Mouse (Mus musculus) limb, embryonic 13.5 days (tissue): ENCODE results near the gene Med6. TPM values are rescaled to one million over a fixed set of nuclear protein-coding genes. Genes with fewer than 3 reads are reported as not detected.

ENCODE experiments used
- ATAC-seq: fragments of 200-750 bp; cut with Nextera tagmentation; 2 replicates; pipeline ENCODE4 v1.8.0; 2017; ENCODE audit warnings: low read depth, moderate number of reproducible peaks, moderate TSS enrichment; ENCODE audit not compliant: low FRiP score
- H3K27ac ChIP-seq: fragments of 300-500 bp; sonication (generic); 2 replicates; pipeline ENCODE4 v1.5.1; 2015; ENCODE audit warnings: inconsistent platforms, mild to moderate bottlenecking, moderate library complexity
- H3K27me3 ChIP-seq: fragments of 300-500 bp; sonication (generic); 2 replicates; pipeline ENCODE4 v1.6.1; 2015; ENCODE audit warnings: mild to moderate bottlenecking, inconsistent platforms
- H3K36me3 ChIP-seq: fragments of 300-500 bp; sonication (generic); 2 replicates; pipeline ENCODE4 v1.6.1; 2015; ENCODE audit warnings: inconsistent platforms, mild to moderate bottlenecking, moderate library complexity
- H3K4me1 ChIP-seq: fragments of 300-500 bp; sonication (generic); 2 replicates; pipeline ENCODE4 v1.6.1; 2015; ENCODE audit warnings: inconsistent platforms
- H3K4me2 ChIP-seq: fragments of 300-500 bp; sonication (generic); replicated peaks from 2 replicates; pipeline ENCODE4 v1.6.1; 2015; ENCODE audit warnings: inconsistent platforms, mild to moderate bottlenecking, moderate library complexity
- H3K4me3 ChIP-seq: fragments of 300-500 bp; sonication (generic); 2 replicates; pipeline ENCODE4 v1.5.1; 2015; ENCODE audit warnings: moderate library complexity, mild to moderate bottlenecking, inconsistent platforms
- H3K9ac ChIP-seq: fragments of 300-500 bp; sonication (generic); 2 replicates; pipeline ENCODE4 v1.6.1; 2015; ENCODE audit warnings: mild to moderate bottlenecking, inconsistent platforms
- H3K9me3 ChIP-seq: fragments of 300-500 bp; sonication (generic); 2 replicates; pipeline ENCODE4 v1.6.1; 2016; ENCODE audit warnings: inconsistent platforms
- WGBS: fragments of 180-500 bp; shearing (Covaris S2); methylation state at CpG from one replicate; pipeline ENCODE4 v1.1.7; 2015; 5-methylcytosine and 5-hydroxymethylcytosine counted together
- polyA plus RNA-seq: library from polyadenylated mRNA; unstranded; fragments of >200 nt; fragmentation: Nextera tagmentation; extraction: Ambion mirVana; gene quantifications from 2 replicates; pipeline ENCODE4 v1.2.1, GENCODE M21; 2015

Med6 gene
- polyA plus RNA-seq, 1 experiment from 2014 or later = 85.8 TPM

GRCm38 (mm10) chr12:81619302-81619701, 24.5 kb upstream of the Med6 start:
- Histone ChIP-seq H3K4me1 (no peaks in the 10 kb centered on the region), H3K4me2 (no peak overlapping the region), H3K27ac (no peak overlapping the region), H3K9ac (no peak overlapping the region), H3K36me3 (no peaks in the 10 kb centered on the region), H3K9me3 (no peaks in the 10 kb centered on the region), H3K27me3 (0 out of 2 replicates have a peak, but pooled peaks cover 14% of the 10 kb centered on the region), H3K4me3 (no peak overlapping the region)
- ATAC-seq = no peak
- 24% methylated on average over 5 of the region's 5 CpGs for WGBS

GRCm38 (mm10) chr12:81616980-81617379, 22.2 kb upstream of the Med6 start:
- 69% methylated on average over 7 of the region's 7 CpGs for WGBS
- H3K36me3 ChIP-seq = no peaks in the 10 kb centered on the region
- peaks cover 4% of the 10 kb centered on the region; the same call in 1 of the 2 replicates for H3K27me3 ChIP-seq
- H3K9me3 ChIP-seq = no peaks in the 10 kb centered on the region
- no peak overlapping the region for H3K27ac ChIP-seq
- H3K4me1 ChIP-seq = no peaks in the 10 kb centered on the region
- H3K4me2 ChIP-seq = no peak overlapping the region
- ATAC-seq = no peak
- no peak overlapping the region for H3K9ac ChIP-seq
- no peak overlapping the region for H3K4me3 ChIP-seq

- peaks cover 4% of the 10 kb centered on the region; the same call in 1 of the 2 replicates for H3K27me3 ChIP-seq
- H3K9me3 ChIP-seq = no peaks in the 10 kb centered on the region
- H3K9ac ChIP-seq = no peak overlapping the region
- WGBS = 86% methylated on average over 6 of the region's 6 CpGs
- no peak for ATAC-seq
- no peaks in the 10 kb centered on the region for H3K36me3 ChIP-seq
- no peaks in the 10 kb centered on the region for H3K4me1 ChIP-seq
- no peak overlapping the region for H3K27ac ChIP-seq
- H3K4me2 ChIP-seq = no peak overlapping the region
- H3K4me3 ChIP-seq = no peak overlapping the region
Measured at GRCm38 (mm10) chr12:81615807-81616206, 21.0 kb upstream of the Med6 start.

GRCm38 (mm10) chr12:81609445-81609844, 14.6 kb upstream of the Med6 start:
- Histone ChIP-seq H3K4me3 (no peak overlapping the region), H3K9ac (no peak overlapping the region), H3K4me2 (no peak overlapping the region), H3K36me3 (no peaks in the 10 kb centered on the region), H3K9me3 (no peaks in the 10 kb centered on the region), H3K27ac (no peak overlapping the region), H3K27me3 (no peaks in the 10 kb centered on the region; the same call in 1 of the 2 replicates), H3K4me1 (no peaks in the 10 kb centered on the region)
- ATAC-seq = no peak

- no peak for ATAC-seq
- Histone ChIP-seq H3K27me3 (peaks cover 3% of the 10 kb centered on the region; the same call in 1 of the 2 replicates), H3K4me3 (no peak overlapping the region), H3K27ac (no peak overlapping the region), H3K36me3 (no peaks in the 10 kb centered on the region), H3K9ac (no peak overlapping the region), H3K9me3 (no peaks in the 10 kb centered on the region), H3K4me1 (no peaks in the 10 kb centered on the region), H3K4me2 (no peak overlapping the region)
- 51% methylated on average over 5 of the region's 5 CpGs for WGBS
Measured at GRCm38 (mm10) chr12:81604995-81605784, 10.4 kb upstream of the Med6 start.

GRCm38 (mm10) chr12:81596547-81597262, 1.9 kb upstream of the Med6 start:
- Histone ChIP-seq H3K4me3 (no peak overlapping the region), H3K9ac (no peak overlapping the region), H3K4me2 (no peak overlapping the region), H3K4me1 (peaks cover 7% of the 10 kb centered on the region), H3K9me3 (no peaks in the 10 kb centered on the region), H3K36me3 (no peaks in the 10 kb centered on the region), H3K27ac (no peak overlapping the region), H3K27me3 (peaks cover 5% of the 10 kb centered on the region; the same call in 1 of the 2 replicates)
- WGBS = 74% methylated on average over 8 of the region's 8 CpGs
- ATAC-seq = no peak

- no peak for ATAC-seq
- H3K4me3 ChIP-seq = no peak within 1 kb of the TSS
Measured at GRCm38 (mm10) chr12:81568374-81568773, 26.4 kb downstream of the Med6 start, which contains the start of gene Adam21. TSS of gene Adam21 (minus strand) at chr12:81568474.

GRCm38 (mm10) chr12:81567931-81568330, 26.9 kb downstream of the Med6 start:
- Histone ChIP-seq H3K4me1 (no peaks in the 10 kb centered on the region), H3K27ac (no peak overlapping the region)

More at GRCm38 (mm10) chr12:81568374-81568773, 26.4 kb downstream of the Med6 start, which contains the start of gene Adam21:
- no peaks in the 10 kb centered on the region for H3K27me3 ChIP-seq
- no peaks in the 10 kb centered on the region for H3K9me3 ChIP-seq
- 85% methylated on average over 1 of the region's 1 CpGs for WGBS
- H3K9ac ChIP-seq = no peak within 1 kb of the TSS
- no peaks in the 10 kb centered on the region for H3K4me1 ChIP-seq
- no peak within 1 kb of the TSS for H3K4me2 ChIP-seq
- no peak within 1 kb of the TSS for H3K27ac ChIP-seq
- H3K36me3 ChIP-seq = peaks cover 27% of the 10 kb centered on the region

GRCm38 (mm10) chr12:81564173-81564572, 30.6 kb downstream of the Med6 start:
- Histone ChIP-seq H3K4me2 (no peak overlapping the region), H3K27me3 (no peaks in the 10 kb centered on the region), H3K27ac (no peak overlapping the region), H3K9me3 (no peaks in the 10 kb centered on the region), H3K36me3 (0 out of 2 replicates have a peak, but pooled peaks cover 3% of the 10 kb centered on the region), H3K9ac (no peak overlapping the region), H3K4me3 (no peak overlapping the region), H3K4me1 (no peaks in the 10 kb centered on the region)
- WGBS = 92% methylated on average over 3 of the region's 3 CpGs
- ATAC-seq = no peak

More at GRCm38 (mm10) chr12:81567931-81568330, 26.9 kb downstream of the Med6 start:
- Histone ChIP-seq H3K27me3 (no peaks in the 10 kb centered on the region), H3K9me3 (no peaks in the 10 kb centered on the region), H3K36me3 (peaks cover 24% of the 10 kb centered on the region), H3K4me3 (no peak overlapping the region), H3K9ac (no peak overlapping the region), H3K4me2 (no peak overlapping the region)
- no peak for ATAC-seq
- WGBS = 90% methylated on average over 5 of the region's 5 CpGs

- no peaks in the 10 kb centered on the region for H3K27me3 ChIP-seq
- no peak overlapping the region for H3K4me3 ChIP-seq
- H3K9ac ChIP-seq = no peak overlapping the region
- no peaks in the 10 kb centered on the region for H3K4me1 ChIP-seq
- no peak for ATAC-seq
- no peak overlapping the region for H3K4me2 ChIP-seq
- WGBS = 92% methylated on average over 3 of the region's 3 CpGs
- no peaks in the 10 kb centered on the region for H3K36me3 ChIP-seq
- H3K9me3 ChIP-seq = no peaks in the 10 kb centered on the region
- H3K27ac ChIP-seq = no peak overlapping the region
Measured at GRCm38 (mm10) chr12:81549286-81549685, 45.5 kb downstream of the Med6 start.

- 70% methylated on average over 4 of the region's 4 CpGs for WGBS
- H3K4me2 ChIP-seq = no peak overlapping the region
Measured at GRCm38 (mm10) chr12:81547163-81547562, 47.6 kb downstream of the Med6 start.

GRCm38 (mm10) chr12:81533029-81533419, 61.8 kb downstream of the Med6 start:
- peaks cover 13% of the 10 kb centered on the region for H3K4me1 ChIP-seq
- H3K9ac ChIP-seq = peak overlapping the region; percentile 88
- H3K36me3 ChIP-seq = no peaks in the 10 kb centered on the region
- 35% methylated on average over 4 of the region's 4 CpGs for WGBS
- peak overlapping the region; percentile 76 for H3K4me2 ChIP-seq
- peak overlapping the region; percentile 67; the same call in 1 of the 2 replicates for H3K27ac ChIP-seq
- H3K9me3 ChIP-seq = no peaks in the 10 kb centered on the region
- ATAC-seq = 0 out of 2 replicates have a peak, but pooled peaks have one; percentile 21
- peak overlapping the region; percentile 86 for H3K4me3 ChIP-seq
- H3K27me3 ChIP-seq = no peaks in the 10 kb centered on the region

More at GRCm38 (mm10) chr12:81547163-81547562, 47.6 kb downstream of the Med6 start:
- Histone ChIP-seq H3K9ac (no peak overlapping the region), H3K27ac (no peak overlapping the region), H3K4me1 (no peaks in the 10 kb centered on the region), H3K27me3 (no peaks in the 10 kb centered on the region), H3K4me3 (no peak overlapping the region), H3K9me3 (no peaks in the 10 kb centered on the region), H3K36me3 (no peaks in the 10 kb centered on the region)
- ATAC-seq = no peak
